Mouse (Mus musculus): Measurements from ENCODE around the gene Ptp4a2.

GRCm38 (mm10) chr4:129878656-129879145 is 67.7 kb downstream of the Ptp4a2 start:
- TF ChIP-seq CTCF (IDR thresholded peaks at IDR 0.05; ENCODE audit: low read depth, low read length) (no peak), POLR2AphosphoS5 (IDR thresholded peaks at IDR 0.05; ENCODE audit: insufficient replicate concordance, low read depth, low read length) (no peak), GATA1 (IDR thresholded peaks at IDR 0.05; ENCODE audit: borderline replicate concordance, low read length) (no peak), GATA2 (IDR thresholded peaks at IDR 0.05; ENCODE audit: borderline replicate concordance, low read depth, low read length) (no peak)
